Mouse (Mus musculus) neural tube, embryonic 11.5 days (tissue): ENCODE results near the gene Mrps5. TPM values are rescaled to one million over a fixed set of nuclear protein-coding genes. Genes with fewer than 3 reads are reported as not detected.

Source experiments
- ATAC-seq: fragments of 200-750 bp; cut with Nextera tagmentation; 2 replicates; pipeline ENCODE4 v1.8.0; 2017; ENCODE audit warnings: moderate number of reproducible peaks, mild to moderate bottlenecking, moderate TSS enrichment, moderate library complexity; ENCODE audit not compliant: insufficient read depth, low FRiP score, low TSS enrichment
- DNase-seq: peaks from one replicate; pipeline ENCODE4 v3.0.0-alpha.2; 2015; ENCODE audit warnings: low spot score
- H3K27ac ChIP-seq: fragments of 300-500 bp; sonication (generic); 2 replicates; pipeline ENCODE4 v1.5.1; 2014; ENCODE audit warnings: low read depth, mild to moderate bottlenecking, low read length
- H3K27me3 ChIP-seq: fragments of 300-500 bp; sonication (generic); 2 replicates; pipeline ENCODE4 v1.6.1; 2014; ENCODE audit warnings: mild to moderate bottlenecking, low read length, mixed read lengths; ENCODE audit not compliant: control insufficient read depth, insufficient read depth
- H3K36me3 ChIP-seq: fragments of 300-500 bp; sonication (generic); 2 replicates; pipeline ENCODE4 v1.6.1; 2014; ENCODE audit warnings: mild to moderate bottlenecking, low read length, moderate library complexity, mixed read lengths; ENCODE audit not compliant: control insufficient read depth, insufficient read depth
- H3K4me1 ChIP-seq: fragments of 300-500 bp; sonication (generic); 2 replicates; pipeline ENCODE4 v1.6.1; 2014; ENCODE audit warnings: low read length, mixed read lengths; ENCODE audit not compliant: control insufficient read depth, insufficient read depth
- H3K4me2 ChIP-seq: fragments of 300-500 bp; sonication (generic); 2 replicates; pipeline ENCODE4 v1.6.1; 2014; ENCODE audit warnings: low read depth, mild to moderate bottlenecking, moderate library complexity
- H3K4me3 ChIP-seq: fragments of 300-500 bp; sonication (generic); 2 replicates; pipeline ENCODE4 v1.5.1; 2014; ENCODE audit warnings: low read depth, low read length
- H3K9ac ChIP-seq: fragments of 300-500 bp; sonication (generic); 2 replicates; pipeline ENCODE4 v1.6.1; 2014; ENCODE audit warnings: mild to moderate bottlenecking, low read length
- H3K9me3 ChIP-seq: fragments of 300-500 bp; sonication (generic); 2 replicates; pipeline ENCODE4 v1.6.1; 2016; ENCODE audit warnings: low read length; ENCODE audit not compliant: control insufficient read depth
- WGBS: fragments of 180-500 bp; shearing (Covaris S2); extraction: QIAGEN DNeasy Blood & Tissue Kit; methylation state at CpG from one replicate; pipeline ENCODE4 v1.1.7; 2014; 5-methylcytosine and 5-hydroxymethylcytosine counted together
- polyA plus RNA-seq: library from polyadenylated mRNA; unstranded; fragments of >200 nt; fragmentation: Nextera tagmentation; extraction: Ambion mirVana; gene quantifications from 2 replicates; pipeline ENCODE4 v1.2.1, GENCODE M21; 2014

Gene Mrps5
- polyA plus RNA-seq, 1 experiment from 2014 or later, result 154 TPM

DNA sequence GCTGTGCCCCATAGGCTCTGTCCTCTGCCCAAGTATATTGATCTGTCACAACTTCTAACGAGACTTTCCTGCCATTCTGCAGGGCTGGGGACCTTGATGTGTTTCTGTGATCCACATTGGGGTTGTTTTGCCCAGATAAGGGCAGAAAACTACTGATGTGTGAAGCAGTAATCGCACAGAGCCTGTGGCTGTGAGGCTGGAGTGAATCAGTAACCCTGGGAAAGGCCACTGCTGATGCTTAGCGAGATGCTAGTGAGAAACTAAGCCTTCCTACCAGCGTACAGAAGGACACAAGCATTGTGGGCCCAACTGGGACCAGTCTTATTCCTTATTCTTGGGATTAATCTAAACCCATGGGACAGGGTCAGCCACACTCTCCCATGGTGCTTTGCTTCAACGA lies 64.6 kb downstream of the Mrps5 start:
- Histone ChIP-seq H3K36me3 (no peaks in the 10 kb centered on the region), H3K9me3 (no peaks in the 10 kb centered on the region), H3K4me1 (peaks cover 6% of the 10 kb centered on the region), H3K27me3 (peaks cover 24% of the 10 kb centered on the region), H3K27ac (no peak overlapping the region), H3K9ac (no peak overlapping the region), H3K4me2 (no peak overlapping the region), H3K4me3 (no peak overlapping the region)
- 77% methylated on average over 5 of the region's 5 CpGs for WGBS
- DNase-seq (no peak), ATAC-seq (no peak)

- H3K9me3 ChIP-seq, result no peaks in the 10 kb centered on the region
- ATAC-seq (no peak), DNase-seq (no peak)
- H3K27ac ChIP-seq, result no peak overlapping the region
- peaks cover 6% of the 10 kb centered on the region for H3K4me1 ChIP-seq
- peaks cover 30% of the 10 kb centered on the region for H3K27me3 ChIP-seq
- no peak overlapping the region for H3K9ac ChIP-seq
- no peaks in the 10 kb centered on the region for H3K36me3 ChIP-seq
- no peak overlapping the region for H3K4me3 ChIP-seq
- H3K4me2 ChIP-seq, result no peak overlapping the region
Measured at GRCm38 (mm10) chr2:127652335-127652734, 65.3 kb downstream of the Mrps5 start.

- H3K27me3 ChIP-seq, result peaks cover 33% of the 10 kb centered on the region
- DNase-seq (no peak), ATAC-seq (no peak)
- 89% methylated on average over 2 of the region's 2 CpGs for WGBS
- H3K4me1 ChIP-seq, result peaks cover 6% of the 10 kb centered on the region
- no peak overlapping the region for H3K4me2 ChIP-seq
- H3K27ac ChIP-seq, result no peak overlapping the region
- no peaks in the 10 kb centered on the region for H3K9me3 ChIP-seq
- no peaks in the 10 kb centered on the region for H3K36me3 ChIP-seq
- H3K4me3 ChIP-seq, result no peak overlapping the region
- no peak overlapping the region for H3K9ac ChIP-seq
Measured at GRCm38 (mm10) chr2:127652805-127653204, 65.8 kb downstream of the Mrps5 start.

DNA sequence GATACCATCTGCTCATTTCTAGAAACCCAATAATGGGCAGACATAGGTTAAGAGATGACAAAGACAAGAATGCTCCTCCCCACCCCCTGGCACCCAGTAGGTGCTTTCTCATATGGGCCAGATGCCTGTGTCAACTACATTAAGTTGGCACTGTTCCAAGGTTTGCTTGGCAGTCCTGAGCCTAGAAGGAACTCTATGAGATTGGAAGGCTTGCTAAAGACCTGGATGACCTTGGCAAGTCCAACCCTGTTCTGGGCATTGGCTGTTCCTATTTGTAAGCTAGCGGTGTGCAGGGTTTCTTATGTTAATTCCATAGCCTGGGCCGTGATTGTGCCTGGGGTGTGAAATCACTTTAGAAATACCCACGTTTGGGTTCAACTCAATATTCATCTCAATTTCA lies 67.8 kb downstream of the Mrps5 start:
- Histone ChIP-seq H3K9ac (no peak overlapping the region), H3K4me1 (peaks cover 6% of the 10 kb centered on the region), H3K4me2 (no peak overlapping the region), H3K27ac (no peak overlapping the region), H3K9me3 (no peaks in the 10 kb centered on the region), H3K36me3 (no peaks in the 10 kb centered on the region), H3K4me3 (no peak overlapping the region), H3K27me3 (peaks cover 33% of the 10 kb centered on the region)
- DNase-seq (no peak), ATAC-seq (no peak)
- 45% methylated on average over 3 of the region's 3 CpGs for WGBS

DNA sequence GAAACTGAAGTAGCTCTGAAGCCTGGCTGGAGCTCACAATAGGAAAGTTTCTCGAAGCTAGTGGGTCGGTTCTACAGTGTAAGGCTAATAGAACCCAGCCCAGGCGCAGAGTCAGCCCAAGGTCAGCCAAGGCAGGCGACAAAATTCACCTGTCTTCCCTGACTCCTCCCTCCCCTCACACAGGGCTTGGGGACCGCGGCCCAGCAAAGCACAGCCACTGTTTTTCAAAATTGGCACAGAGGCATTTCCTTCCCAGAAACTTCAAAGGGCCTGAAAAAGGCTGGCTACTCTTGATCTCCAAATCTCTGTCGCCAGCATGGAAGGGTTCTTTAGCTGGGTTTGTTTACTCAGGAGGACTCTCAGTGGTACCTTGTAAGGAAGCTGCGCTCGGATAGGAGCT lies 68.4 kb downstream of the Mrps5 start:
- peak overlapping the region; percentile 38; the same call in 1 of the 2 replicates for H3K4me3 ChIP-seq
- H3K36me3 ChIP-seq, result no peaks in the 10 kb centered on the region
- no peak overlapping the region for H3K27ac ChIP-seq
- no peaks in the 10 kb centered on the region for H3K9me3 ChIP-seq
- WGBS, result 4% methylated on average over 9 of the region's 9 CpGs
- peaks cover 6% of the 10 kb centered on the region for H3K4me1 ChIP-seq
- DNase-seq (no peak), ATAC-seq (no peak)
- no peak overlapping the region for H3K4me2 ChIP-seq
- no peak overlapping the region for H3K9ac ChIP-seq
- peaks cover 33% of the 10 kb centered on the region for H3K27me3 ChIP-seq

GRCm38 (mm10) chr2:127656086-127656720 lies 69.2 kb downstream of the Mrps5 start, which contains the start of gene Mal:
Gene Mal (minus strand): TSS chr2:127656695.
- Histone ChIP-seq H3K4me3 (peak within 1 kb of the TSS; percentile 38), H3K9ac (peak within 1 kb of the TSS; percentile 29; the same call in 1 of the 2 replicates), H3K27me3 (peaks cover 33% of the 10 kb centered on the region), H3K27ac (no peak within 1 kb of the TSS), H3K9me3 (no peaks in the 10 kb centered on the region), H3K4me1 (peaks cover 6% of the 10 kb centered on the region), H3K36me3 (no peaks in the 10 kb centered on the region), H3K4me2 (peak within 1 kb of the TSS; percentile 60)
- DNase-seq, result peak; percentile 44
- WGBS, result under 1% methylated on average over 43 of the region's 43 CpGs
- no peak for ATAC-seq

Other genes with a start within 250 kb of the Mrps5 start
- gene Astl, start 248.6 kb upstream of the Mrps5 start, polyA plus RNA-seq, result not detected in 2 replicates
- gene Adra2b, start 224.0 kb upstream of the Mrps5 start, polyA plus RNA-seq, result 2.0 and 2.8 TPM in 2 replicates
- 0.08 TPM in 1 of 2 replicates, not detected in the other for gene Gpat2, start 162.0 kb upstream of the Mrps5 start, polyA plus RNA-seq
- gene Fahd2a, start 142.7 kb upstream of the Mrps5 start, polyA plus RNA-seq, result 22.7 and 24.8 TPM in 2 replicates
- gene Kcnip3, start 65.1 kb upstream of the Mrps5 start, polyA plus RNA-seq, result 3.1 and 3.4 TPM in 2 replicates
- 0.62 and 0.89 TPM in 2 replicates for gene Prom2, start 45.8 kb upstream of the Mrps5 start, polyA plus RNA-seq
- gene Zfp661, start 128 bp upstream of the Mrps5 start, polyA plus RNA-seq, result 8.7 and 9.8 TPM in 2 replicates
- 1.1 and 1.2 TPM in 2 replicates for gene Mal, start 69.5 kb downstream of the Mrps5 start, polyA plus RNA-seq
- gene Mall, start 142.7 kb downstream of the Mrps5 start, polyA plus RNA-seq, result 2.0 and 2.2 TPM in 2 replicates
- 23.2 and 25.6 TPM in 2 replicates for gene Nphp1, start 201.7 kb downstream of the Mrps5 start, polyA plus RNA-seq
- gene Mtln, start 205.3 kb downstream of the Mrps5 start, polyA plus RNA-seq, result 25.2 and 25.7 TPM in 2 replicates
- gene Bub1, start 244.6 kb downstream of the Mrps5 start, polyA plus RNA-seq, result 35.5 TPM in 2 replicates